Mouse (Mus musculus) G1E-ER4 (cell line): Measurements from ENCODE around the gene Khk. TPM values are rescaled to one million over a fixed set of nuclear protein-coding genes. Genes with fewer than 3 reads are reported as not detected.

Source experiments
- GATA1 ChIP-seq: IDR thresholded peaks from one replicate; pipeline ENCODE4 v1.8.0; 2012; ENCODE audit warnings: low read length, inconsistent platforms
- polyA plus RNA-seq: library from polyadenylated mRNA; stranded (reverse); fragments of >175 nt; gene quantifications from 2 replicates; pipeline ENCODE4 v1.2.3, GENCODE M21; 2012

The Khk gene
- polyA plus RNA-seq, 1 experiment, result 38.7 TPM

- TF ChIP-seq GATA1, result no peak
Observed at GRCm38 (mm10) chr5:30950922-30951321, 29.7 kb downstream of the Khk start.

- TF ChIP-seq GATA1, result no peak
Observed at GRCm38 (mm10) chr5:30951706-30952105, 30.5 kb downstream of the Khk start.

DNA sequence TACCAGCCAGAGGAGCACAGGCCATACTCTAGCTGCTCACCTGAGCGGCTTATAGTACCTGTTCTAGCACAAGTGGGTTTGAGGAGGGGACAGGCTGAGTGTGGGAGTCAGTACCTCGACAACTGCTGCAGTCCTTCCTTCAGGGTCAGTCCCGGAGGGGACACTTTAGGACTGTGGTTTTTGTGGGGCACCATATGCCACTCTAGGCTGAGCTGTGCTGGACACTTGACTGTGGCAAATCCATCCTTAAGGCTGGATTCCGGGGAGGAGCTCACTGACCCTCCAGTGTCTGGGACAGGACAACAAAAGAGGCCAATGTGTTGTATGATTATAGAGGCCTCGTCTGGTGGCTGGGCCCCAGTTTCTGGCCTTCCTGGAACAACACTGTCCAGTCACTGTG is 31.3 kb downstream of the Khk start:
- TF ChIP-seq GATA1, result no peak

DNA sequence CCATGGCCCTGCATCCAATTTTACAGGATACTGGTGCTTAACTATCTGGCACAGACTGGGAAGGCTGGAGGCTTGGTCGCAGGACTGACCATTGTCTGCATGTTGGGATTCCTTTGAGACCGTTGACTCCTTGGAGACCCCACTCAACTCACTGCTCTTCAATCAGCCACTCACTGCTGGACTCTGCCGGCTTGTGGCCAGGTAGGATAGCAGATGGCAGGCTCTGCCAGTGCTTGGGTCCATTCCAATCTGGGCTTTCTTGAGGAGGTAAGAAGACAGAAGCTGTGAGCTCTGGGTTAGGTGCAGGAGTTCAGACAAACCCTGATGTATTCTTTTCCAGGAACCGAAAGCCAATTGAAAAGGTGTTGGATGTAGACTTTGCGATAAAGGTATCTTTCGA is 32.8 kb downstream of the Khk start:
- TF ChIP-seq GATA1, result no peak

DNA sequence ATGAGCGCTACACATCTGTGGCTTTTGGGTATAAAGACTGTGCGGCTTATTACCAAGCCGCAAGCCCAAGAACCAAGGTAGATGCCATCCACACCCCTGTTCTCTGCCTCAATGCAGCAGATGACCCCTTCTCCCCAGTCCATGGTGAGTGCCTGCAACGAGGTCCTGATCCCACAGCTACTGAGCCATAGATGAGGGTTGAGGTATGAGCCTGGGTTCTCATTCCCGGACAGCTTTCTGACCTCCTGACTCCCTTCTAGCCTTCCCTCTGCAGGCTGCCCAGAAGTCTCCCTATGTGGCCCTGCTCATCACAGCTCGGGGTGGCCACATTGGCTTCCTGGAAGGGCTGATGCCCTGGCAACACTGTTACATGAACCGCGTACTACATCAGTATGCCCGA is 33.3 kb downstream of the Khk start:
- no peak for TF ChIP-seq GATA1

DNA sequence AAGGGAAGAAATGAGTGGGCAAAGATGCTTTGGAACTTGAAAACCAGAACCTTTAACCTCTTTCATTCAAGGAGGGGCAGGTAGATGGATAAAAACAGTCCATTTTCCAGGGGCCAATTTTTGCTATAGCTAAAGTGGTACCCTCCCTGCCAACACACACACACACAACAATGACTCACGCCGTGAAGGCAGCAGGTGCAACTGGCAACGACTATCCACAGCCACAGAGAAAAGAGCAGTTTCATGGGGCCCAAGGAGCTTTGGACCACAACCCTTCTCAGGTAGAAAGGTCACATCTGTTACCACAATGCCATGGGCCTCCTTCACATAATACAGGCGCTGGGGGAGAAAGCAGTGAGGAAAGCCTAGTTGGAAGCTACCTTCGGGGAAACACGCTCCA is 34.5 kb downstream of the Khk start:
- TF ChIP-seq GATA1, result no peak

DNA sequence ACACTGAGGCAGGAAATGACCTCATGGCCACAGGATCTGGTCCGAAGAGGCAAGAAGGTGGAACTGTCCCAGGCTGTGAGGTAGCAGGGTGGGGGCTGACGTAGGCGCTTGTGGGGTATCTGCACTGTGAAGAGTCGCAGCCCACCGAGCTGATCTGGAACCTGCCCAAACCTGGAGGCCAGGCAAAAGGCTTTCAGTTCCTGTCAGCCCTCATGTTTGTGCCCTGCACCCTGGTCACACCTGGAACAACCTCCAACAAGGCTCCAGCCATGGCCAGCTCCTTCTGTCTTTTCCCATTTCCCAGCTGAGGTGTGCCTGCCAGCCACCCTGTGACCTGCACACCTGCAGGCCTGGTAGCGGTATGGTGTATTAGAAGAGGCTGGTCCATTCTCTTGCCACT is 36.7 kb downstream of the Khk start:
- TF ChIP-seq GATA1, result no peak

DNA sequence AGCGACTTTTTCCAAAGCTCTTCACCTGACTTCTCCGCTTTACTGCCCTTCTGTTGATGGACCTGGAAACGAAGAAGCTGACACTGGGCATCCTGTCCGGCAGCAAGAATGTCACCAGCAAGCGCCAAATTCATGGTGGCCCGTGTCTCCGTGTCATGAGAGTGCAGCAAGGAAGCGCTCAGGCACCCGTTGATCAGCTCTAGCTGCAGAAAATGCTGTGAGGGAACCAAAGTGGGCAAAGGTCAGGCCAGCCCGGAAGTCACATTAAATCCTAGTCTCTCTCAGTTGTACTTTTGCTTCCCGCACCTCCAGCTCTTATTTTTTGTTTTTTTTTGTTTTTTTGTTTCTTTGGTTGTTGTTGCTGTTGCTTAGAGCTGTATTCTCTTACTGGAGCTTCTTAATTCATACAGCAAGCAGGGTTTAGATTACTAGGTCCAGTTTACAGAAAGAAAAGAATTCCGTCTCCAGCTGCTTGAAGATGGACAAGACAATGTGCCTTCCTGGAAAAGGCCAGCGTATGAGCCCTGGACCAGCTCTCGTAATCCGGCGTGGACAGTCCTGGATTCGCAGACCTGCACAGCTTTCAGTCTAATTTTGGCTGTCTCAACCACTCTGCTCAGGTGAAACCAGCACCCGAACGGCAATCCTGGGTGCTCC is 38.1 kb downstream of the Khk start:
- no peak for TF ChIP-seq GATA1

GRCm38 (mm10) chr5:30959966-30960501 is 38.8 kb downstream of the Khk start, which contains the start of gene Preb:
Gene Preb (minus strand): TSS chr5:30960361.
- no peak for TF ChIP-seq GATA1

- TF ChIP-seq GATA1, result no peak
Observed at GRCm38 (mm10) chr5:30960814-30961213, 39.6 kb downstream of the Khk start.

GRCm38 (mm10) chr5:30961545-30962505 is 40.6 kb downstream of the Khk start:
- TF ChIP-seq GATA1, result no peak

- no peak for TF ChIP-seq GATA1
Observed at GRCm38 (mm10) chr5:30963916-30964315, 42.7 kb downstream of the Khk start.

- TF ChIP-seq GATA1, result no peak
Observed at GRCm38 (mm10) chr5:30966189-30966588, 45.0 kb downstream of the Khk start.

DNA sequence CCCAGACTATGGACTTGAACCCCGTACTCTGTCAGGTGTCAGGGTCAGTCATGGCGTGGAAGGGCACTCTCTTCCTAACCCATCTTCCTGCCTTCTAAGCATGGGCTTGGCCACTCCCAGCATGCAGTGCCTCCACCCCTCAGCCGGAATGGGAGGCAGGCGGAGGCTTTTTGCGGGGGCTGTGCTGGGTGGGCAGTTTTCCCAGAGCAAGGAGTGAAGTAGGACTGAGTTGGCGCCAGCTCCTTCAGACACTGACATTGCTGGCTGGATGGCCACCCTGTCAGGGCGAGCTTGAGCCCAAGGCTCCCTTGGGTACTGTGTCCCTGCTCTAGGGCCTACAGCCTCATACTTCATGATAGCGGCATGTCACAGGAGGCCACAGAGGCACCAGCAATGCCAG is 47.2 kb downstream of the Khk start, which contains the start of gene Tcf23:
Gene Tcf23, plus strand, starts transcription at position 247 of the 400 bp plus-strand sequence.
- TF ChIP-seq GATA1, result no peak

DNA sequence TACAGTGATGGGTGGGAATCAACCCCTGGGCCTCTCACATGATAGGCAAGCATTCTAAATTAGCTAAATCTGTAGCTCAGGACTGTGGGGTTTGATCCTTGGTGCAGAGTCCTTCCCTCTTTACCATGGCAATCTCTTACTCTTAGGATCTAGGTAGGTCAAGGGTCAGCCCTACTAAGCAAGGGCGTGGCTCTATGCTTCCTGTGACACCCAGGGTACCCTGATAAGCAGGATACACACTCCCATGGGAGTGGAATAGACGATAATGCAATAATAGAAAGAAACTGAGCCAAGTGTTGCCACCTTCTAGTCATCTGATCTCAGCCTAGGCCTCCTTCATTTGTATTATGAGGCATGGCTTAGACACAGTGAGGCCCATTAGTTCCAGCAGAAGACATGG is 48.2 kb downstream of the Khk start:
- TF ChIP-seq GATA1, result no peak
